Mouse (Mus musculus) CD8-positive naive resting alpha-beta T cell, adult 2 months (primary cell): Measurements from ENCODE around the gene Ucp3.

ENCODE experiments used
- DNase-seq, 2 experiments: peaks; one replicate each; pipeline ENCODE4 v3.0.0; 2022; ENCODE audit warnings: low read depth in 2 of 2, low spot score in 2 of 2

Ucp3 gene

GRCm38 (mm10) chr7:100500276-100500977 is 27.6 kb downstream of the Ucp3 start:
- no peak for DNase-seq

- DNase-seq, result no peak
These were observed 28.4 kb downstream of the Ucp3 start for GRCm38 (mm10) chr7:100501027-100501843.

- DNase-seq, result no peak
These were observed 29.1 kb downstream of the Ucp3 start for GRCm38 (mm10) chr7:100501844-100502373.

- DNase-seq, result no peak
These were observed 29.7 kb downstream of the Ucp3 start for GRCm38 (mm10) chr7:100502374-100502922.

GRCm38 (mm10) chr7:100503076-100503475 is 30.3 kb downstream of the Ucp3 start:
- DNase-seq, result no peak

GRCm38 (mm10) chr7:100504740-100505487 is 32.1 kb downstream of the Ucp3 start:
- no peak for DNase-seq

- DNase-seq, result no peak
These were observed 33.7 kb downstream of the Ucp3 start for GRCm38 (mm10) chr7:100506494-100506893.

- no peak for DNase-seq
These were observed 35.9 kb downstream of the Ucp3 start for GRCm38 (mm10) chr7:100508670-100509069.

- DNase-seq, result no peak
These were observed 38.8 kb downstream of the Ucp3 start for GRCm38 (mm10) chr7:100511602-100512001.

GRCm38 (mm10) chr7:100514573-100514972 is 41.8 kb downstream of the Ucp3 start, which contains the start of gene Dnajb13:
Dnajb13 (minus strand) TSS chr7:100514960.
- no peak for DNase-seq

GRCm38 (mm10) chr7:100520204-100520603 is 47.4 kb downstream of the Ucp3 start:
- no peak for DNase-seq

- DNase-seq, result peak; percentile 79 to 81
These were observed 48.0 kb downstream of the Ucp3 start for GRCm38 (mm10) chr7:100520663-100521285.

- no peak for DNase-seq
These were observed 49.4 kb downstream of the Ucp3 start for GRCm38 (mm10) chr7:100522222-100522621.

GRCm38 (mm10) chr7:100524669-100525068 is 51.9 kb downstream of the Ucp3 start:
- DNase-seq, result no peak

- no peak for DNase-seq
These were observed 58.0 kb downstream of the Ucp3 start for GRCm38 (mm10) chr7:100530766-100531165.

- no peak for DNase-seq
These were observed 60.7 kb downstream of the Ucp3 start for GRCm38 (mm10) chr7:100533503-100533902.

GRCm38 (mm10) chr7:100534216-100534615 is 61.4 kb downstream of the Ucp3 start:
- no peak for DNase-seq

GRCm38 (mm10) chr7:100535831-100536230 is 63.0 kb downstream of the Ucp3 start:
- DNase-seq, result no peak
